Mouse (Mus musculus) intestine, embryonic 14.5 days (tissue): Measurements from ENCODE around the gene BC052040. TPM values are rescaled to one million over a fixed set of nuclear protein-coding genes. Genes with fewer than 3 reads are reported as not detected.

Source experiments
- ATAC-seq: fragments of 200-750 bp; cut with Nextera tagmentation; replicated peaks from 2 replicates; pipeline ENCODE4 v1.8.0; 2017; ENCODE audit warnings: low read depth, moderate number of reproducible peaks, moderate TSS enrichment, moderate library complexity; ENCODE audit not compliant: low FRiP score, low TSS enrichment
- DNase-seq: peaks from one replicate; pipeline ENCODE4 v3.0.0-alpha.2; 2018; ENCODE audit warnings: low spot score
- H3K27ac ChIP-seq: fragments of 300-500 bp; sonication (generic); 2 replicates; pipeline ENCODE4 v1.5.1; 2014; ENCODE audit warnings: low read depth, mild to moderate bottlenecking, control low read depth
- H3K27me3 ChIP-seq: fragments of 300-500 bp; sonication (generic); replicated peaks from 2 replicates; pipeline ENCODE4 v1.6.1; 2014; ENCODE audit warnings: low read length, control low read depth; ENCODE audit not compliant: control insufficient read depth, insufficient read depth
- H3K36me3 ChIP-seq: fragments of 300-500 bp; sonication (generic); 2 replicates; pipeline ENCODE4 v1.6.1; 2014; ENCODE audit warnings: low read length, control low read depth; ENCODE audit not compliant: control insufficient read depth, insufficient read depth
- H3K4me1 ChIP-seq: fragments of 300-500 bp; sonication (generic); replicated peaks from 2 replicates; pipeline ENCODE4 v1.6.1; 2014; ENCODE audit warnings: low read length, control low read depth, mixed read lengths; ENCODE audit not compliant: control insufficient read depth, insufficient read depth
- H3K4me2 ChIP-seq: fragments of 300-500 bp; sonication (generic); 2 replicates; pipeline ENCODE4 v1.6.1; 2014; ENCODE audit warnings: low read length
- H3K4me3 ChIP-seq: fragments of 300-500 bp; sonication (generic); 2 replicates; pipeline ENCODE4 v1.5.1; 2014; ENCODE audit warnings: low read depth, low read length, control low read depth, mixed read lengths
- H3K9ac ChIP-seq: fragments of 300-500 bp; sonication (generic); 2 replicates; pipeline ENCODE4 v1.6.1; 2014; ENCODE audit warnings: mild to moderate bottlenecking, low read length
- H3K9me3 ChIP-seq: fragments of 300-500 bp; sonication (generic); 2 replicates; pipeline ENCODE4 v1.6.1; 2016; ENCODE audit warnings: low read length, control low read depth; ENCODE audit not compliant: control insufficient read depth
- WGBS: fragments of 180-500 bp; shearing (Covaris S2); extraction: QIAGEN DNeasy Blood & Tissue Kit; methylation state at CpG from one replicate; pipeline ENCODE4 v1.1.7; 2014; 5-methylcytosine and 5-hydroxymethylcytosine counted together
- polyA plus RNA-seq: library from polyadenylated mRNA; unstranded; fragments of >200 nt; fragmentation: Nextera tagmentation; extraction: Ambion mirVana; gene quantifications from 2 replicates; pipeline ENCODE4 v1.2.1, GENCODE M21; 2014

BC052040 gene
- polyA plus RNA-seq, 1 experiment from 2014 or later, result 13.3 TPM

DNA sequence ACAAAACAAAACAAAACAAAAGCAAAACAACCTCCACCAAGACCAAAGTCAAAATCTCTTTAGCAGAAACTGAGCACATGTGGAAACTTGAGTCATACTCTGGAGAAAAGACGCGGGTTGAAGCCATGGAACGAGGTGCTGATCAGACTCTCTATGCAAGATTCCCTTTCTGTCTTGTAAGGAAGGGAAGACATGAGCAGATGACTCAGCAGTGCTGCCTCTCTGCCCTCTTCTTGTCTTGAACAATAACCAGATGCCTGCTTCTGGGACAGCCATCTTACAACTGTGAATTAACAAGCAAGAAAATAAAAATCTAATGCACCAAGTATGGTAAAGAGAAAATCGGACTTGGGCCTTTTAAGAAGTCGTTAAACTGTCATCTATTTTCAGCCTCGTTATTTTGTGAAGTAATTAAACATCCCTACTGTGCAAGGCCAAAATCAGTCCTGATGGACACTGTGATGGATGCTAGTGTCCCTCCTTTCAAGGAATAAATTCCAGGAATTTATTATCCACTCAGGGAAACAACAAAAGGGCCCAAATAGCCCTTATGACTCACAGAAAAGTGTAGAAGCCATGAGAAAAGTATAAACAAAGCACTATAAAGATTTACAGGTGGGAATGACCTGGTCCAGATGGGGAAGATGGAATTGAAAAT, 18.0 kb upstream of the BC052040 start:
- H3K36me3 ChIP-seq, result no peaks in the 10 kb centered on the region
- whole genome bisulfite sequencing, result 49% methylated on average over 6 of the region's 6 CpGs
- ATAC-seq, result no peak

DNA sequence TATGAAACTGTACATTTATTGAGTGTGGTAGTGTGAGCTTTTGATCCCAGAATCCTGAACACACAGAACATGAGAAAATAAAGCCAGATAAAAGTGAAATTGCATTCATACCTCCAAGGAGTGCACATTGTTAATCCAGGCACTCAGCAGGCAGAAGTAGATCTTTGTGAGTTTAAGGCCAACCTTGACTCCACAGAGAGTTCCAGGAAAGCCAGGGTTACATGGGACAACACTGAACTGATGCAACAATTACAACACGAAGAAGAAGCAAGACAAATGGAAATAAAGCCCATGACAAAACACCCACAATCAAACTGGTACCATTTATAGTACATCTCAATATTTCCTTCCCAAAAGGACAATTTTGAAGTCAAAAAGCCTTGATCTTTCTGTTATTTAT, 9.5 kb upstream of the BC052040 start:
- no peak for DNase-seq
- H3K27me3 ChIP-seq, result no peaks in the 10 kb centered on the region
- WGBS, result 74% methylated on average over 1 of the region's 1 CpGs

More for the DNA sequence above, 18.0 kb upstream of the BC052040 start:
- no peak overlapping the region for H3K27ac ChIP-seq
- H3K9ac ChIP-seq, result no peak overlapping the region
- peaks cover 2% of the 10 kb centered on the region; the same call in 1 of the 2 replicates for H3K9me3 ChIP-seq
- no peaks in the 10 kb centered on the region for H3K27me3 ChIP-seq
- H3K4me1 ChIP-seq, result no peaks in the 10 kb centered on the region; the same call in 1 of the 2 replicates
- DNase-seq, result no peak
- no peak overlapping the region for H3K4me2 ChIP-seq
- H3K4me3 ChIP-seq, result no peak overlapping the region

DNA sequence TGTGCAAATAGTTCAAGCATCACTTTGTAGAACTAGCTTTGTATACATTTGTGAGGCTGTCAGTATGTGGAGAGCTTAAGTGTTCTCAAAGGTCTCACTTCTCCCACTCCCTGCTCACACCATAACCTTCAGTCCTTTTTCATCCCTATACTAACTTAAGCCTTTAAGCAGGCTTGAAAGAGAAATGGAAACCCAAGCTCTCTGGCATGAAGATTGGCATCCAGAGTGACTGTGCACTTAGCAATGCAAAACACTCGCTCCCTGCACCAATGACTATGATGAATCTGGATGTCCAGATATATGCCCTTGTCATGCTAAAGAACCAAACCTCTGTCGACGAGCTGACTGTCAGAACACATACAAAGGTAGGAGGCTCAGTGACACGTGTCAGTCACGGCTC, 6.7 kb upstream of the BC052040 start:
- no peaks in the 10 kb centered on the region for H3K9me3 ChIP-seq
- ATAC-seq, result no peak
- H3K27me3 ChIP-seq, result no peaks in the 10 kb centered on the region
- no peak for DNase-seq
- H3K4me2 ChIP-seq, result no peak overlapping the region
- no peaks in the 10 kb centered on the region for H3K36me3 ChIP-seq
- no peak overlapping the region for H3K4me3 ChIP-seq
- no peak overlapping the region for H3K9ac ChIP-seq
- peaks cover 8% of the 10 kb centered on the region; the same call in 1 of the 2 replicates for H3K4me1 ChIP-seq
- 57% methylated on average over 5 of the region's 5 CpGs for WGBS
- H3K27ac ChIP-seq, result no peak overlapping the region

More for the DNA sequence above, 9.5 kb upstream of the BC052040 start:
- Histone ChIP-seq H3K4me3 (no peak overlapping the region), H3K9me3 (no peaks in the 10 kb centered on the region), H3K27ac (no peak overlapping the region), H3K4me1 (peaks cover 6% of the 10 kb centered on the region; the same call in 1 of the 2 replicates), H3K9ac (no peak overlapping the region), H3K36me3 (no peaks in the 10 kb centered on the region), H3K4me2 (no peak overlapping the region)
- ATAC-seq, result no peak

DNA sequence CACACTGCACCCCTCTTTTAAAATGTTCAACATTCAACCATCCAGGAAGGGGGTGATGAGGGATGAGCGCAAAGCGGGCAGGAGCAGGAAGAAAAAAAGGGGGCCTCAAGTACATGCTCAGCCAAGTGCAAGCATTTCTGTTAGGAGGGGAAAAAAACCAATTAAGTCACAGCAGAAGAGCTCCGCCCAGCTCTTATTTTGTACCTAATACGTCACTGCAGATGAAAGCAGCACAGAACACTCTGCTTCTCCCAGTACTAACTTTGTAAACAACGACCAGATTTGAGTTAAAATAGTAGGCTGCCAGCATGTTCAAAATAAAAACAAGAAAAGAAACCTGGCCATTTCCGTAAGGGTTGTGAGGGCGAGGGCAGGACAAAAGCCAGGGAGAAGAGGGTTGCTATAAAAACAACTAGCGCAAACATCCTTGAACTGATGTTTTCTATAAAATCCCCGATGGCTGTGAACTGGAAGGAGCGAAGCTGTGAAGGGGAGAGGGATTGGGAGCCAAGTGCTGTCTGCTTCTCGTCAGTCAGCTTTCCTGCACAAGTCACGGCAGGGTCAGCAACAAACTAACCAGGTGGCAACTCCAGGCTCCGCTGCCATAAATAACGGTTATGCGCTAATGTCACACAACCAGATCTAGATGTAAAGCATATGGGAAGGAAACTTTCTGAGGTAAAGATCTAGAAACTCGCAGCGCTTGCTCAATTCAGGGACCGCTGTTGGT, 2.2 kb upstream of the BC052040 start:
- peak; percentile 75 for DNase-seq
- H3K36me3 ChIP-seq, result no peaks in the 10 kb centered on the region
- H3K27me3 ChIP-seq, result no peaks in the 10 kb centered on the region
- peak overlapping the region; percentile 18 for H3K4me3 ChIP-seq
- ATAC-seq, result no peak
- 20% methylated on average over 18 of the region's 18 CpGs for whole genome bisulfite sequencing
- no peaks in the 10 kb centered on the region for H3K9me3 ChIP-seq
- peak overlapping the region; percentile 89 for H3K27ac ChIP-seq
- peak overlapping the region; percentile 67 for H3K4me2 ChIP-seq
- peak overlapping the region; percentile 10; the same call in 1 of the 2 replicates for H3K9ac ChIP-seq
- H3K4me1 ChIP-seq, result peaks cover 24% of the 10 kb centered on the region

DNA sequence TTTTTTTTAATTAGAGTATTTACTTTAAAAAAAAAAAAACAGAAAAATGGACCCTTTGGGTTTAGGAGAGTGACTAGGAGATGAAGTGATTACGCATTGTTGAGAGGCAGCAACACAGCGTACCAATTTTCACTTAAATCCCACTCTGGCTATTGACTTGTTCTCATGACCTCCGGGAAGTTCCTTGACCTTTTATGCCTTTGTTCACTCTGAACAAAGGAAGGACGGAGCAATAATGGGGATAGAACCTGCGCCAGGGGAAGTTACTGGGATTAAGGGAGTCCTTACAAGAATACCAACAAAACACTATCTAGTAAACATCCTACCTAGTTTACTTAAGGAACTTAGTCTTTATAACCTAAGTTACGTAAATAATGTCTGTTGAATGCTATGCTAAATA, 1.5 kb upstream of the BC052040 start:
- DNase-seq (no peak), ATAC-seq (no peak)
- H3K4me2 ChIP-seq, result peak overlapping the region; percentile 67

DNA sequence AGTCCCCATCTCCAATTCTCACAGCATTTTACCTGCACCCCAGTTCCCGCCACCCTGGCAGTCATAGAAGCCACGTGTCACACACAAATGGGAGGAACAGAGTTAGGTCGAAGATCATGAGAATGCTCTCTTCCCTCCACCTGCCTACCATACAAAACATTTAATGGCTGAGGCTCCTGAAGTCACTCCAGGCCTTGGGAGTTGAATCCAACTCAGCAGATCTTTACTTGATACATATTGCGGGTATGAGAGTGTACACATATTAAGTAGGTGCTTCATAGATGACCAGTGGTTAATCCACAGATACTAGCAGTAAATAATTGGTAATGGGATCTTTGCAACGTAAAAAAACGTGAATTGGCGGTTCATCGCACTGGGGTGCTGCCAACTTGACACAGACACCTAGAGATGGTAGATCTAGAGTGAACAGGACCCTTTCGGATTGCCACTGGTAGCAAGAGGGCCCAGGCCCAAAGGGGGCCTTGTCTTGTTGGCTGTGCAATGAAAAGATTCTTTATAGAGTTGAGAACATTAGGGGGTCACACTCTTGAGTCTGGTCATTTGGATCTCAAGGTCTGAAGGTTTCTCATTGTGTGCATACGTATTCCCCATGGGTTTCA, 583 bp downstream of the BC052040 start:
- Histone ChIP-seq H3K4me3 (peak overlapping the region; percentile 68), H3K36me3 (no peaks in the 10 kb centered on the region), H3K4me2 (peak overlapping the region; percentile 67), H3K9me3 (no peaks in the 10 kb centered on the region), H3K27me3 (no peaks in the 10 kb centered on the region), H3K9ac (peak overlapping the region; percentile 43), H3K4me1 (peaks cover 19% of the 10 kb centered on the region), H3K27ac (peak overlapping the region; percentile 81; the same call in 1 of the 2 replicates)
- DNase-seq (no peak), ATAC-seq (no peak)
- 64% methylated on average over 10 of the region's 10 CpGs for WGBS

More for the DNA sequence above, 1.5 kb upstream of the BC052040 start:
- peak overlapping the region; percentile 89 for H3K27ac ChIP-seq
- H3K4me3 ChIP-seq, result no peak overlapping the region
- 36% methylated on average over 6 of the region's 6 CpGs for WGBS
- peaks cover 23% of the 10 kb centered on the region for H3K4me1 ChIP-seq
- H3K9ac ChIP-seq, result no peak overlapping the region
- H3K9me3 ChIP-seq, result no peaks in the 10 kb centered on the region
- H3K36me3 ChIP-seq, result no peaks in the 10 kb centered on the region
- H3K27me3 ChIP-seq, result no peaks in the 10 kb centered on the region

DNA sequence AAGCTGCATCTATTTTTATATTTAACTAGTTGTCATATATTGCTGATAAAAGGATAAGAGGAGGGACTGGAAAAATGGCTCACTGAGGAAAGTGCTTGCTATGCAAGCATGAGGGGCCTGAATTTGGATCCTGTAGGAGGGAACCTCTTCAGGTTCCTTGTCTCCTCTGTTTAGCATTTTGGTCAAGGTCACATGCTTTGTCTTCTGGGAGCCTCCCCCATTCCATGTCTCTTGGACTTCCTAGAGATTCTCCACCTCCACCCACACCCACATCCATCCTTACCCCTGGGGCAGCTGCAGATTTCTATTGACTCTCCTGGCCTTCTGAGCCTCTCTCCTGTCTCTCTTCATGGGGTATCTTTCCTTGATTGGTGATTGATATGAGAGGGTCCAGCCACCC, 2.3 kb downstream of the BC052040 start:
- H3K4me2 ChIP-seq, result no peak overlapping the region
- ATAC-seq (no peak), DNase-seq (no peak)
- H3K4me3 ChIP-seq, result no peak overlapping the region
- H3K4me1 ChIP-seq, result peaks cover 19% of the 10 kb centered on the region
- no peak overlapping the region for H3K27ac ChIP-seq
- H3K9me3 ChIP-seq, result no peaks in the 10 kb centered on the region
- no peaks in the 10 kb centered on the region for H3K36me3 ChIP-seq
- no peak overlapping the region for H3K9ac ChIP-seq
- no peaks in the 10 kb centered on the region for H3K27me3 ChIP-seq

DNA sequence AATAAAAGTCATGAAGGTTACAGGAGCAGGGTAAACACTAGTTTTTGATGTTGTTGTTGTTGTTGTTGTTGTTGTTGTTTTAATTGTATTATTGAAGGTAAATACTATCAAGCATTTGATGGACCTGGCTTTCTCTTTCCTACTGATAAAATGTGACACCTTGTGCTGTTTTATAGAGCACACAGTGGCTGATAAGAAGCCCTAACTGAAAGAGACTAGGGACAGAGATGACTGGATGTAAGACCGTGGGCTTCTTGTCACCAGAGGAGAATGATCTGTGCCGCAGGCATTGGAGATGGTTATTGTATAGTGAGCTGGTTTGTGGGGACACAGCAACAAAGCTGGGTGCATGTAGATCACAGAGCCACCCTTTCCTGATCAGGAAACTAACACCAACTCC, 9.1 kb downstream of the BC052040 start:
- Histone ChIP-seq H3K4me2 (no peak overlapping the region), H3K9me3 (no peaks in the 10 kb centered on the region), H3K4me3 (no peak overlapping the region), H3K4me1 (peaks cover 26% of the 10 kb centered on the region), H3K9ac (no peak overlapping the region), H3K36me3 (no peaks in the 10 kb centered on the region), H3K27ac (no peak overlapping the region), H3K27me3 (no peaks in the 10 kb centered on the region)
- WGBS, result 56% methylated on average over 2 of the region's 2 CpGs
- no peak for DNase-seq
- ATAC-seq, result no peak
